Mouse (Mus musculus) C2C12 (cell line): ENCODE measurements around the gene Mras.

ENCODE experiments used
- CEBPB ChIP-seq: IDR thresholded peaks from one replicate; pipeline ENCODE4 v1.6.1; 2011; ENCODE audit warnings: low read depth, mild to moderate bottlenecking, control low read depth, moderate library complexity
- CTCF ChIP-seq: IDR thresholded peaks from one replicate; pipeline ENCODE4 v1.5.1; 2011; ENCODE audit not compliant: control insufficient read depth, insufficient read depth, insufficient read length
- FOSL1 ChIP-seq: IDR thresholded peaks from one replicate; pipeline ENCODE4 v1.8.0; 2011; ENCODE audit warnings: mild to moderate bottlenecking, low read length; ENCODE audit not compliant: poor library complexity, insufficient read depth, severe bottlenecking
- MAX ChIP-seq: IDR thresholded peaks from one replicate; pipeline ENCODE4 v1.6.1; 2011; ENCODE audit warnings: mild to moderate bottlenecking, control low read depth
- MYOD1 ChIP-seq: IDR thresholded peaks from one replicate; pipeline ENCODE4 v1.6.1; 2011; ENCODE audit warnings: low read depth; ENCODE audit not compliant: control insufficient read depth, insufficient read length
- MYOG ChIP-seq: IDR thresholded peaks from one replicate; pipeline ENCODE4 v1.6.1; 2011; ENCODE audit not compliant: control insufficient read depth, insufficient read length; ENCODE audit errors: extremely low read depth
- USF1 ChIP-seq: IDR thresholded peaks from one replicate; pipeline ENCODE4 v1.6.1; 2011; ENCODE audit warnings: low read depth, mild to moderate bottlenecking, control low read depth, moderate library complexity

DNA sequence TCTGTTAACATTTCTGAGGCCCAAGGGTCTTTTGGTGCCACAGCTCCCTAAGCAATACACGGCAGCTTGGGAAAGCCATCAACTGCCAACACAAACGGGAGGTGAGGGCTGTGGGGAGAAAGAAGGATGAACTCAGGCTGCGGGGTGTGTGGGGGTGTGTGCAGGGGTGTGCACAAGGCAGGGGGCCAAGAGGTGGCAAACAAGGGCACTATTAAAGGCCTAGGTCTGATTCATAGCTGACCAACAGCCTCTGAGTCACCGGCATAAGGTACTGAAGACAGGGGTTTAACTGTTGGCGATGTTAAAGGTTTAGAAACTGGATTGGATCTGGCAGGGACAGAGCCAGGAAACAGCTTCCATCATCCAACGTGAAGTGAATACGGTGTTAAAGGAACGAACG, 48.3 kb downstream of the Mras start:
- TF ChIP-seq CTCF (no peak), USF1 (no peak), CEBPB (no peak), MYOD1 (no peak), MYOG (no peak), MAX (no peak), FOSL1 (peak; percentile 74)
